Mouse (Mus musculus) megakaryocyte, embryonic 14.5 days (primary cell): ENCODE data around the gene Tmed6. TPM values are rescaled to one million over a fixed set of nuclear protein-coding genes. Genes with fewer than 3 reads are reported as not detected.

Experiments
- H3K27me3 ChIP-seq: replicated peaks from 2 replicates; pipeline ENCODE3; 2012; ENCODE audit warnings: inconsistent platforms
- H3K36me3 ChIP-seq: replicated peaks from 2 replicates; pipeline ENCODE3; 2012; ENCODE audit warnings: low read length, inconsistent platforms, mixed read lengths
- H3K4me1 ChIP-seq: 2 replicates; pipeline ENCODE4 v1.6.1; 2012; ENCODE audit warnings: inconsistent platforms
- H3K4me3 ChIP-seq: replicated peaks from 2 replicates; pipeline ENCODE3; 2012; ENCODE audit warnings: moderate library complexity, mild to moderate bottlenecking, inconsistent platforms
- H3K9me3 ChIP-seq: 2 replicates; pipeline ENCODE4 v1.6.1; 2012; ENCODE audit warnings: inconsistent platforms
- FLI1 ChIP-seq: IDR thresholded peaks from 2 replicates; pipeline ENCODE4 v1.6.1; 2012; ENCODE audit warnings: low read length, inconsistent platforms, mixed read lengths
- GATA1 ChIP-seq: IDR thresholded peaks from 3 replicates; pipeline ENCODE4 v1.6.1; 2012; ENCODE audit warnings: mixed read lengths, low read length, inconsistent platforms, borderline replicate concordance
- polyA plus RNA-seq: library from polyadenylated mRNA; stranded (reverse); fragments of >175 nt; gene quantifications from 2 replicates; pipeline ENCODE4 v1.2.3, GENCODE M21; 2012; ENCODE audit warnings: low replicate concordance; ENCODE audit not compliant: insufficient read depth

The Tmed6 gene
- polyA plus RNA-seq, 1 experiment, result not detected

DNA sequence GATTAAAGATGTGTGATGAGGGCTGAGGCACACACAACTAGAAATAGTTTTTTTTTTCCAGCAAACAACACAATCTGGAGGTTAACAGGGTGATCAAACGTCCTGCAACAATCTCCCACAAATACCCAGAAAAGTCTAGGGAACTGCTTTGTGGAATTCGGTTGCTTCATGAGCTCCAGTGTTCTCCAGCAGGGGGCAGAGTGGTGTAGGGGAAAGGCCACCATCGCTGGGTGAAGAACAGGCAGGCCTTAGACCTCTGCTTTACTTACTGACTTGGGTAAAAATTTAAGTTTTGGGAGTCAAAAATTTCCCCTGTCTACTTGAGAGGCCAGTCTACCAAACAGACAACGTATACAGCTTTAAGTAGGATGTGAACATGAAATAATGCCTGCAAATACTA is 39.1 kb upstream of the Tmed6 start:
- H3K27me3 ChIP-seq, result peaks cover 5% of the 10 kb centered on the region
- peaks cover 21% of the 10 kb centered on the region for H3K4me1 ChIP-seq
- TF ChIP-seq GATA1, result no peak
- no peak for TF ChIP-seq FLI1
- H3K4me3 ChIP-seq, result no peak overlapping the region
- H3K9me3 ChIP-seq, result no peaks in the 10 kb centered on the region
- H3K36me3 ChIP-seq, result no peaks in the 10 kb centered on the region

DNA sequence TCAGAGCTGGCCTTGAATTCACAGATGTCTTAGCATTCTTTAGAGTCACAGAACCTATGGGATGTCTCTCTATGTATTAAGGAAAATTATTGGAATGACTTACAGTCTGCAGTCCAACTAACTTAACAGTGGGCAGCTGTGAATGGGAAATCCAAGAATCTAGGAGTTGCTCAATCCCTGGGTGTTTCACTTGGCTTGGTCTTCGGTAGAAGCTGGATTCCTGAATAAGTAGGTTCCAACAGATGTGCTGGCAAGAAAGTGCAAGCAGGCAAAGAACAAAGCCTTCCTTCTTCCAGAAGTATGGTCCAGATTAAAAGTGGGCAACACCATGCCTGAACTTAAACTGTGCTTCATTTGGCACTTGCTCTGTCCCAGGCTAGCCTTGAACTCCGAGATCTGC is 35.2 kb upstream of the Tmed6 start:
- no peak for TF ChIP-seq FLI1
- TF ChIP-seq GATA1, result no peak
- Histone ChIP-seq H3K4me3 (no peak overlapping the region), H3K27me3 (no peaks in the 10 kb centered on the region), H3K9me3 (no peaks in the 10 kb centered on the region), H3K4me1 (peaks cover 15% of the 10 kb centered on the region), H3K36me3 (no peaks in the 10 kb centered on the region)

DNA sequence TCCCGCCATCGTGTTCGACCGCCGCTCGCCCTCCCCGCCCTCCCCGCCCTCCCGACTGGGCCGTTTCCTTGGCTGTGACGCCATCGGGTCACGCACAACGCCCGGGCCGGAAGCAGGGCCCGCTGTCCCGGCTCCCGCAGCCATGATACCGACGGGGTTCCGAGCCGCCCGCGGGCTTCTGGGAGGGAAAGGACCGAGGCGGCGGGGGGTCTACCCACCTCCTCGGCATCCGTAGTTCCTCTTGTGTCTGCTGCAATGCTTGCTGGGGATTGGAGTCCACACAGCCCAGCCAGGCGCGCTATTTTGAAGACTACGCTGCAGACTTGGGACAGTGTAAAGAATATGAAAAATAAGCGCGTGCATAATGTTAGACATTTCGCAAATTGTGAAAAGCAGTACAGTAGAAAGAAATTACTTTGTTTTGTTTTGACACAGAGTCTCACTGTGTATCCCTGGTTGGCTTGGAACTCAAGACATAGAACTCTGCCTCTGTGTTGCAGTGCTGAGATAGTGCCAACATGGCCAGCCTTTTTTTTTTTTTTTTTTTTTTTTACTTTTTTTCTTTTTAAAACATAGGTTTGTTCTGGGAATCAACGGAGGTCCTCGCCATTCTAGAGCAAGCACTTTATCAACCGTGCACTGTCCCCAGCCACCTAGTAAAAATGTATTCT is 31.1 kb upstream of the Tmed6 start, which contains the start of gene Terf2:
Gene Terf2 (minus strand): TSS at position 182 of the 671 bp plus-strand sequence.
- peaks cover 51% of the 10 kb centered on the region for H3K4me1 ChIP-seq
- TF ChIP-seq GATA1 (no peak), FLI1 (no peak)
- H3K27me3 ChIP-seq, result no peaks in the 10 kb centered on the region
- no peaks in the 10 kb centered on the region for H3K9me3 ChIP-seq
- H3K4me3 ChIP-seq, result peak within 1 kb of the TSS; percentile 96
- H3K36me3 ChIP-seq, result peaks cover 27% of the 10 kb centered on the region

DNA sequence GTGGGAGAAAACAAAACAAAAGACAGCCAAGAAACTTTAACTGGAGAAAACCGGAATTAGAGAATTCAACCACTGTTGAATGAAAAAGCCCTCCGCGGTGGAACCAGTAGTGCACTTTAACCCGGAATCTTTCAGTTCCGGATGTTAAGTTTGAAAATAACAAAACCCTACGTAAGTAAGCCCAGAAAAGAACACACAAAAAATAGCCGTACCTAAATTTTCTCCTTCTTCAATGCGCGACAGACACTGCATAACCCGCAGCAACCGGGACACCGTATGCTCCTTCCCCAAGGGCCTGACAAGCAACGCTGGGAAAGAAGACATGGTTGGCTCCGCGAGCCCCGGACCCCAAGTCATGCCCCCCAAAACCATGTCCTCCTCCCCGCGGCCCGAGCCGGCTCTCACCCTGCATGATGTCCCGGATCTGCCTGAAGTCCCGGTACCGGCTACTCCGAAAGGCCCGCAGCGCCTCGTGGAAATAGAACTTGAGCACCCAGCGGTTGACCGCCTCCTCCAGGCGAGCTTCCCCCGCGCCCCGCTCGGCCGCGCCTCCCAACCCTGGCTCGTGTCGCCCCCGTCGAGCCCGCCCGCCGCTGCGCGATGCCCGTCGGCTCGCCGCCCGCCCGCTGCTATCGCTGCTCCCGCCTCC is 30.4 kb upstream of the Tmed6 start:
- Histone ChIP-seq H3K27me3 (no peaks in the 10 kb centered on the region), H3K9me3 (no peaks in the 10 kb centered on the region), H3K4me1 (peaks cover 53% of the 10 kb centered on the region), H3K4me3 (peak overlapping the region; percentile 96), H3K36me3 (peaks cover 32% of the 10 kb centered on the region)
- TF ChIP-seq GATA1, result no peak
- TF ChIP-seq FLI1, result no peak

DNA sequence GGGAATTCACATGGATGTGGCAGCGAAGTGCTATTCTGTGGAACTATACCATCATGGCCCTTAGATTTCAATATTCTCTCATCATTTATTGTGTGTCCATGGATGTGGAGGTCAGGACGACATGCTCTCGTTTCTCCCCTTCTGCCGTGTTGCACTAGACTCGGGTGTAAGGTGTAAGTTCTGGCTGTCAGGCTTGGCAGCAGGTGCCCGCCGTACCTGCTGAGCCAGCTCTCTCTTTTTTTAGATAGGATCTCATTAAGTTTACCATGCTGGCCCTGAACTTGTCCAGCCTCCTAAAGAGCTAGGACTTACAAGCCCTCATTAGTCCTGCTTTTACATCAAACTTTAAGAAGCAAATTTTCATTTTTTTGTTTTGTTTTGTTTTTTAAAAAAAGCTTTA is 25.1 kb upstream of the Tmed6 start:
- Histone ChIP-seq H3K4me1 (peaks cover 45% of the 10 kb centered on the region), H3K36me3 (peaks cover 81% of the 10 kb centered on the region), H3K27me3 (no peaks in the 10 kb centered on the region), H3K4me3 (no peak overlapping the region), H3K9me3 (no peaks in the 10 kb centered on the region)
- TF ChIP-seq GATA1 (no peak), FLI1 (no peak)

DNA sequence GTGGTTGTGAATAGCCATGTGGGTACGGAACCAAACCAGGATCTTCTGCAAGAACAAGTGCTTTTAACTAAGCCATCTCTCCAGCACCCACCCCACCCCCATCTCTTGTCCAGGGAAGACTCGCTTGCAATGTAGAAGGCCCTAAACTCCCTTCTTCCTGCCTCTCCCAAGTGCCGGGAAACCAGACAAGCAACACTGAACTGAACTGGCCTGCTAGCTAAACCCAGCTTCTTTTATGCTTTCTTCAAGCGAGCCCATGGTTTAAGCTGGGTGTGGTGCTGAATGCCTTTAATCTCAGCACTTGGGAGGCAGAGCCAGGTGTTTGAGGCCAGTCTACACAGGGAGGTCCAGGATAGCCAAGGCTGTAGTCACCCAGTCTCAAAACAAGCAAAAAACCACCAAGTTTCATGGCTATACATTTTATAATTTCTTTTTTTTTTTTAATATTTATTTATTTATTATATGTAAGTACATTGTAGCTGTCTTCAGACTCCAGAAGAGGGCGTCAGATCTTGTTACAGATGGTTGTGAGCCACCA is 23.2 kb upstream of the Tmed6 start:
- H3K4me1 ChIP-seq, result peaks cover 26% of the 10 kb centered on the region
- no peaks in the 10 kb centered on the region for H3K27me3 ChIP-seq
- no peaks in the 10 kb centered on the region for H3K9me3 ChIP-seq
- no peak overlapping the region for H3K4me3 ChIP-seq
- TF ChIP-seq GATA1 (no peak), FLI1 (no peak)
- peaks cover 84% of the 10 kb centered on the region for H3K36me3 ChIP-seq

DNA sequence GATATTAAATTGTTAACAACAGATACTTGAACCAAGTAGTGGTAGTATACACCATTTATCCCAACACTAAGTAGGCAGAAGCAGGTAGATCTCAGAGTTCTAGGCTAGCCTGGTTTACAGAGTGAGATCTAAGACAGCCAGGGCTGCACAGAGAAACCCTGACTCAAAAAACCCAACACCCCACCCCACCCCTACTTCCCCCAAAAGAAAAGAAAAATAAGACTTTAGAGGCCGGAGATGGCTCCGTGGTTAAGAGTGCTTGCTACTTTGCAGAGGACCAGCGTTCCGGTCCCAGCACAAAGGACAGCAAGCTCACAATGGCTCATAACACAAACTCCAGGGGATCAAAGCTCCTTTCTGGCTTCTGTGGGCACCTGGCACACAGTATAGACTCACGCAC is 20.6 kb upstream of the Tmed6 start:
- Histone ChIP-seq H3K9me3 (no peaks in the 10 kb centered on the region), H3K4me1 (peaks cover 7% of the 10 kb centered on the region), H3K4me3 (no peak overlapping the region), H3K27me3 (no peaks in the 10 kb centered on the region), H3K36me3 (peaks cover 87% of the 10 kb centered on the region)
- TF ChIP-seq FLI1 (no peak), GATA1 (no peak)

DNA sequence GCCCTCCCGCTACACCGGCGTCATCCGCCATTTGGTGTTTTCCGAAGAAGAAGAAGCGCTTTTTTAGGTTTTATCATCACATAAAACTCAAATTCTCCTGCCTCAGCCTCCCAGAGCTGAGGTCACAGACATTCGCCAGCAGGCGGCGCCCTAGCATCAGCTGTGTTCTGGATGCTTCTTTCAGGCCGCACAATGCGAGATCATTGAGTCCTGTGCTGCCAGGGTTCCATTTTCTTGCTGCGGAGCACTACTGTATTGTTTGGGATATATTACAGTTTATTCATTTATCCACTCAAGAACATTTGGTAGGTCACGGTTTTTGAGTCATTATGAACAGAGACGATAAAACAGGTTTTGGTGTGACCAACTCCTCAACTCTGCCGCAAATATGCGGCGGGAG is 19.9 kb upstream of the Tmed6 start:
- Histone ChIP-seq H3K9me3 (no peaks in the 10 kb centered on the region), H3K27me3 (no peaks in the 10 kb centered on the region), H3K4me3 (no peak overlapping the region), H3K4me1 (peaks cover 3% of the 10 kb centered on the region), H3K36me3 (peaks cover 87% of the 10 kb centered on the region)
- TF ChIP-seq GATA1 (no peak), FLI1 (no peak)

DNA sequence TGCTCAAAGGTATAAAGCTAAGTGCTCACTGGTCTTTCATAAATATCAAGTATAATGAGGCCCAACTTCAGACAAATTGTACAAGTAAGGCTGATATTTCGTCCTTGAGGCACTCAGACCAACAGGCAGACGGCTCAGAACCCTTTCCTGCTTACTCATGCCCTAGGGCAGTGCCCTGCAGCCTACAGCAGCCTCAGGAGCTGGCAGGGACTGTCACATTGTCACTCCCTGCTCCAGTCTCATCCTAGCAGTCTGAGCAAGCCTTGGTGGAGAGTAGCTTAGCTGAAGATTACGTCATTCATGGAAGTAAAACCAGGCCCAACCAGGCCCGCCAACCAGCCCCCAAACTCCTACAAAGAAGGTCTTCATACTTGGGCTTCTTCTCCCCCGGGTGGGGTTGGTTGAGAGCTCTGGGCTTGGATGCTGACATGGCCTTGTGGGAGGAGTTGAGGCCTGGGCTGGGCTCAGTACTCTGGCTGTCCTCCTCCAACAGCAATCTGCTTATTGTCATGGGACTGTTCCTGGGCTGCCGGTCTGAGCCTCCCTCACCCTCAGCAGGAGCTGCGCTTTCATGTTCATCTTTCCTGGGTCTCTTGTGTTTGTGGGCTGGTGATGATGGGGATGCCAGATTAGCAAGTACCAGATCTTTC is 10.9 kb upstream of the Tmed6 start:
- no peaks in the 10 kb centered on the region for H3K27me3 ChIP-seq
- peaks cover 96% of the 10 kb centered on the region for H3K36me3 ChIP-seq
- TF ChIP-seq FLI1 (no peak), GATA1 (no peak)
- H3K9me3 ChIP-seq, result no peaks in the 10 kb centered on the region
- peaks cover 63% of the 10 kb centered on the region for H3K4me1 ChIP-seq
- peak overlapping the region; percentile 70 for H3K4me3 ChIP-seq

DNA sequence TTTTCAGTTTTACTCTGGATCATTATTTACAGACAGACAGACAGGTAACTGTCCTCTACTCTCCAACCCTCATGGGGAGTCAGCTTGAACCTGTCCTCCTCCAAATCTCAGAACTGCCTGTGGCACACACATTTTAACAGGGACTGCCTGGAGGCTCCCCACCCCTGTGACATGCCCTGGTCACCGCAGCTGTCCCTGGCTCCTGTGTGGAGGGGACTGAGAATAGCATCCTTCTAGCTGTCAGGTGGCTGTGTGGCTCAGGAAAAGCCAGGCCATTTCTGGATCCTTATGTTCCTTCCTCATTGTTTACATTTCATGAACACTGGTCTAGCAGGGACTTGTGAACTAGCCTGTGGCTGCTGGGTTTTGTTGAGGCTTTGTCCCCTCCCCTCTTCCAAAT is 8.7 kb upstream of the Tmed6 start:
- TF ChIP-seq GATA1, result no peak
- no peak for TF ChIP-seq FLI1
- peaks cover 96% of the 10 kb centered on the region for H3K36me3 ChIP-seq
- peak overlapping the region; percentile 33 for H3K4me3 ChIP-seq

DNA sequence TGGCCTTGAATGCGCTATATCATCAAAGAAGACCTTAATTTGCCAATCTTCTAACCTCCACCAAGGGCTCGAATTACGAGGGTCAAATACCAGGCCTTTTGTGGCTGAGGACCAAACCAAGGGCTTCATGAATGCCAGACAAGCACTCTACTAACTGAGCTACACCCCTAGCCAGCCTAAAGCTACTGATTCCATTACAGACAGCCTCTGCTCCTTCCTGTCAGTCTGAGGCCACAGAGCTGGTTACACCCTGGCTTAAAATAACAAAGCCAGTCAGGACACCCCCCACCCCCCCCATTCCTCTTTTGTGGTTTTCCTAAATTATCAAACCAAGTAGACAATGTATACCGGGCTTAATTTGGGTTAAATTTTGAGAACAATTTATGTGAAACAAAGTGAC is 8.3 kb upstream of the Tmed6 start:
- H3K4me1 ChIP-seq, result peaks cover 51% of the 10 kb centered on the region
- H3K36me3 ChIP-seq, result peaks cover 96% of the 10 kb centered on the region
- H3K4me3 ChIP-seq, result peak overlapping the region; percentile 56
- no peaks in the 10 kb centered on the region for H3K27me3 ChIP-seq
- no peak for TF ChIP-seq FLI1
- H3K9me3 ChIP-seq, result no peaks in the 10 kb centered on the region

More for the DNA sequence above, 8.7 kb upstream of the Tmed6 start:
- Histone ChIP-seq H3K4me1 (peaks cover 53% of the 10 kb centered on the region), H3K27me3 (no peaks in the 10 kb centered on the region), H3K9me3 (no peaks in the 10 kb centered on the region)
